Mouse (Mus musculus) myocyte (in vitro differentiated cells): ENCODE results near the gene Spata21.

Source experiments
- POLR2A ChIP-seq: IDR thresholded peaks from one replicate; pipeline ENCODE4 v1.6.1; 2011; ENCODE audit warnings: low read depth, mild to moderate bottlenecking, control low read depth, moderate library complexity; ENCODE audit not compliant: insufficient read length
- TCF12 ChIP-seq: IDR thresholded peaks from one replicate; pipeline ENCODE4 v1.6.1; 2011; ENCODE audit warnings: mild to moderate bottlenecking, control low read depth; ENCODE audit not compliant: poor library complexity, insufficient read depth, severe bottlenecking

DNA sequence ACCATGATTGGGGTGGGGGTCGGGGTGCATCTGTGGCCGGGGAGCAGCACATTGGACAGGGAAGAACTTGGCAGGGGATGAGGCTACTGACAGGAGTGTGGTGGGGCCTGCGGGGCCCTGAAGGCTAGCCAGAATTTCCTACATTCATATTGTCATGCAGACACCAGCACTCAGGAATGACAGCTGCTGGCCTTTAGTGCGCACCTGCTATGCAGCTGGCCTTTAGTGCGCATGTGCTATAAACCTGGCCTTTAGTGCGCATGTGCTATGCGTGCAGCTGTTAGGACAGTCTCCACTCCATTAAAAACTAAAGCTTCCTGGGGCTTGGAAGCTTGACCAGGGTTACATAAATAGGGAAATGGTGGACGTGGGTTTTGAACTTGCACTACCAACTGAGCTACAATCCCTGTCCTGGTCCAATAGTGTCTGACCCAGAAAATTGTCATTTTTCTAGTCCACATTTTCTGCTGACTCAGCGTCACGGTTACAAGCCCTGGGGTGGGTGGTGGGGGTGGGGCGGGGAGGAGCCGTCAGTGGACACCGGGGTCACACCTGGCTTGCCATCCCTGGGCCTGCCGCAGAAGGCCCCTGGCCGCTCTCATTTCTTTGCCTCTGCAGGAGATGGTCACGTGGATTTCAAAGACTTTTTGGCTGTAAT is 18.5 kb downstream of the Spata21 start:
- peak; percentile 90 for TF ChIP-seq TCF12
- no peak for TF ChIP-seq POLR2A
